Mouse (Mus musculus): ENCODE measurements around the gene C87414.
"Not testable (repeated sequence)": the region's sequence is repeated elsewhere in the genome, so short reads cannot be mapped to it uniquely, and the experiment has no call there.

The C87414 gene

DNA sequence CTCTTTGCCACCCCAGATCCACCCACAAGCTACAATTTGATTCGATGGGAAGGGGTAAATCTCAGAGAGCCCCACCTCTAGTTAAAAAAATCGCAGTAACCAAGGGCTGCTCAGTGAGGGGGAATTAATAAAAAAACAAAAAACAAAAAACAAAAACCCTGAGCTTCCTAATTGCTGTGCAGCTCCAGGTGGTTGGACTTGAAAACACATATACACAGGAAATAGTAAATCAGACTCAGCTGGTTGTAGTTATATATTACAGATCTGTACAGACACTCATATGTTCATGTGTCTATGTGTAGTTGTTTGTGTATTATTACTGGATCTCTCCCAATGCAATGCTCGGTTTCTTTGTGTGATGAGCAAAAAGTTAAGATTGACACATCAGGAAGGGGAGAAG is at the start of gene C87414:
TSS of gene C87414 (minus strand) at position 101 of the 400 bp plus-strand sequence.
- DNase-seq, result not testable (repeated sequence)

DNA sequence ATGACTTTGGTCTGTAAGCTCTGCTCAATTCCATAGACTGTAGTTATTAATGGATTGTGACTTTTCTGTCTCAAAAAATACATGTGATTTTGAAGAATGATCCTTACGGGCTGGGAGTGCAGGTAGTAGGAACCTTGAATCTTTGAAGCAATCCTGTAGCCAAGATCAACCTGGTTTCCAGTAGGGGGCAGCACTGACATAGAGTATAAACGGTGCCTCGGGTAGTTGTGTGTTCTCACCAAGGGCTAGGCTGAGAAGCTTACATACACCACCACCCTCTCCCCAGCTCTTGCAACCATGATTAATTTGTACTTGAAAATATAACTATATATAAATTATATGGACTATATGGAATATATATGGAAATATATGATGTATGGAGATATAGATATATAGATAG is 13.3 kb upstream of the C87414 start:
- DNase-seq, result peak; percentile 4

Measured in kidney, adult 11 months (tissue).